Mouse (Mus musculus): Measurements from ENCODE around the gene Fam192a. TPM values are rescaled to one million over a fixed set of nuclear protein-coding genes. Genes with fewer than 3 reads are reported as not detected.

Gene Fam192a
- total and polyA plus RNA-seq, 3 experiments, result 30.7 to 80.3 (median 43.7) TPM

- peak; percentile 52; the same call in 1 of the 2 replicates for TF ChIP-seq TCF12 (IDR thresholded peaks at IDR 0.05; ENCODE audit: low read depth, low read length)
- TF ChIP-seq PAX5 (IDR thresholded peaks at IDR 0.05; ENCODE audit: low read length), result no peak
- peak; percentile 67 for TF ChIP-seq EP300 (IDR thresholded peaks at IDR 0.05; ENCODE audit: low read length)
- no peak for TF ChIP-seq ZMIZ1 (IDR thresholded peaks at IDR 0.05; ENCODE audit: low read depth, low read length)
- no peak for TF ChIP-seq ELF1 (IDR thresholded peaks at IDR 0.05; ENCODE audit: low read depth, low read length)
- no peak; the same call in 1 of the 2 replicates for TF ChIP-seq JUND (conservative IDR thresholded peaks at IDR 0.05; ENCODE audit: low read depth, low read length)
- no peak for TF ChIP-seq ZNF384 (IDR thresholded peaks at IDR 0.05; ENCODE audit: low read depth, low read length)
- no peak for TF ChIP-seq UBTF (IDR thresholded peaks at IDR 0.05; ENCODE audit: low read depth, low read length)
- peak; percentile 35; the same call in 1 of the 2 replicates for TF ChIP-seq BHLHE40 (IDR thresholded peaks at IDR 0.05; ENCODE audit: low read depth, low read length)
- TF ChIP-seq NRF1 (IDR thresholded peaks at IDR 0.05; ENCODE audit: low read depth, low read length), result no peak
These were observed 19.8 kb downstream of the Fam192a start (continued) for GRCm38 (mm10) chr8:94581820-94582483.

DNA sequence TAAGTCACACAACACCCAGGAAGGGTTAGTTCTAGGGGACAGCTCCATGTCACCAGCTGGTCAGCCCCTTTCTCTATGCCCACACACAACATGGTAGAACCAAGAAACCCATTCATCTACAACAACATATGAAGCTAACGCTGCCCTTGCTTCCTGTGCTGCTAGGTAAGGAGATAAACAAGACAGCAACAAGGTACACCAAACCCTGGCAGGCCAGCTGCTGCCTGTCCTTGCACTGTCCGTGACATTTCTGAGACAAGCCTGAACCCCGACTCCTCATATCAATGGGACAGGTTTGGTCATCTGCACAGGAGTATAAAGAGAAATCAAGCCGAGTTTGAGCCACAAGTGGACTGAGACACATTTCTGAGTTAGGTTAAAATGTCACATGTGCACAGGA is 26.6 kb downstream of the Fam192a start:
- in situ Hi-C loops (cut with MboI; ENCODE audit: low pct_ligation_motif_present, low pct_unique_long_range_greater_than_20kb, low sequenced_read_pairs) (no loop called here), dilution Hi-C loops (cut with MboI; ENCODE audit: extremely low pct_ligation_motif_present, extremely low pct_unique_long_range_greater_than_20kb, low sequenced_read_pairs) (no loop called here)
- Histone ChIP-seq H3K4me1 (ENCODE audit: control insufficient read depth in 1 of 2, insufficient read depth in 2 of 2) (peaks cover 14 to 21% of the 10 kb centered on the region in 2 experiments), H3K9me3 (replicated peaks; ENCODE audit: low read length) (no peaks in the 10 kb centered on the region), H3K27ac (ENCODE audit: insufficient read depth, low read depth) (no peak overlapping the region; the same call in 1 of the 2 replicates), H3K27me3 (replicated peaks) (no peaks in the 10 kb centered on the region), H3K4me3 (replicated peaks in 1 of 3; ENCODE audit: low read depth in 2 of 3, low read length in 2 of 3, poor library complexity in 1 of 3) (no peak overlapping the region), H3K79me2 (replicated peaks; ENCODE audit: control insufficient read depth, extremely low read depth, insufficient read depth, poor library complexity, severe bottlenecking) (0 out of 2 replicates have a peak, but pooled peaks cover 5% of the 10 kb centered on the region), H3K4me2 (ENCODE audit: insufficient read depth, low read depth, poor library complexity, severe bottlenecking) (no peak overlapping the region), H3K36me3 (replicated peaks in 1 of 2; ENCODE audit: control insufficient read depth in 1 of 2, insufficient read depth in 1 of 2, low read length in 1 of 2) (peaks cover 70 to 84% of the 10 kb centered on the region in 2 experiments), H3K9ac (ENCODE audit: insufficient read depth, low read depth) (no peak overlapping the region)
- no peak for TF ChIP-seq MYC (IDR thresholded peaks at IDR 0.05; ENCODE audit: low read depth, low read length)
- no peak for TF ChIP-seq MXI1 (IDR thresholded peaks at IDR 0.05; ENCODE audit: low read depth, low read length)
- no peak for TF ChIP-seq ZMIZ1 (IDR thresholded peaks at IDR 0.05; ENCODE audit: low read depth, low read length)
- no peak for TF ChIP-seq ZKSCAN1 (IDR thresholded peaks at IDR 0.05; ENCODE audit: borderline replicate concordance, low read depth, low read length)
- no peak for TF ChIP-seq USF1 (IDR thresholded peaks at IDR 0.05; ENCODE audit: low read depth, low read length)
- no peak for TF ChIP-seq GABPA (IDR thresholded peaks at IDR 0.05; ENCODE audit: insufficient replicate concordance, low read depth, low read length)
- no peak for TF ChIP-seq MAFK (IDR thresholded peaks at IDR 0.05; ENCODE audit: insufficient replicate concordance, low read length)
- no peak for DNase-seq (ENCODE audit: extremely low read depth)

All from CH12.LX (cell line).